Mouse (Mus musculus) G1E (cell line): ENCODE measurements around the gene Rtel1. TPM values are rescaled to one million over a fixed set of nuclear protein-coding genes. Genes with fewer than 3 reads are reported as not detected.

Experiments used
- ATAC-seq: 2 replicates; pipeline ENCODE4 v1.8.0; 2016; ENCODE audit warnings: mild to moderate bottlenecking; ENCODE audit not compliant: insufficient number of reproducible peaks, poor library complexity, low FRiP score, severe bottlenecking; ENCODE audit errors: extremely low read depth
- DNase-seq: peaks from one replicate; pipeline ENCODE4 v3.0.0; 2012; ENCODE audit warnings: low spot score
- H3K27me3 ChIP-seq: 2 replicates; pipeline ENCODE4 v1.6.1; 2012; ENCODE audit warnings: mild to moderate bottlenecking, low read length, inconsistent platforms; ENCODE audit not compliant: insufficient read depth
- H3K36me3 ChIP-seq: replicated peaks from 2 replicates; pipeline ENCODE3; 2012; ENCODE audit warnings: mild to moderate bottlenecking, inconsistent platforms
- H3K4me1 ChIP-seq: 2 replicates; pipeline ENCODE4 v1.6.1; 2012; ENCODE audit warnings: low read depth, low read length, inconsistent platforms, mixed read lengths; ENCODE audit not compliant: insufficient read depth
- H3K4me3 ChIP-seq: 2 replicates; pipeline ENCODE4 v1.5.1; 2012; ENCODE audit warnings: low read depth, mild to moderate bottlenecking, inconsistent platforms, low read length, moderate library complexity, mixed read lengths
- H3K9me3 ChIP-seq: replicated peaks from 2 replicates; pipeline ENCODE4 v1.6.1; 2012; ENCODE audit warnings: inconsistent platforms
- CTCF ChIP-seq: IDR thresholded peaks from 2 replicates; pipeline ENCODE4 v1.5.1; 2012; ENCODE audit warnings: low read depth, low read length, inconsistent platforms, mixed read lengths
- GATA1 ChIP-seq: IDR thresholded peaks from 2 replicates; pipeline ENCODE4 v1.6.1; 2012; ENCODE audit warnings: borderline replicate concordance, low read length, inconsistent platforms, mixed read lengths
- GATA2 ChIP-seq: IDR thresholded peaks from 2 replicates; pipeline ENCODE4 v1.6.1; 2012; ENCODE audit warnings: low read depth, low read length, inconsistent platforms, borderline replicate concordance
- POLR2AphosphoS5 ChIP-seq: IDR thresholded peaks from 2 replicates; pipeline ENCODE4 v1.6.1; 2012; ENCODE audit warnings: low read depth, low read length, inconsistent platforms; ENCODE audit not compliant: insufficient replicate concordance
- TAL1 ChIP-seq: conservative IDR thresholded peaks from 2 replicates; pipeline ENCODE4 v1.6.1; 2012; ENCODE audit warnings: low read depth, low read length, inconsistent platforms, mixed read lengths
- polyA plus RNA-seq: library from polyadenylated mRNA; stranded (reverse); fragments of >175 nt; gene quantifications from 2 replicates; pipeline ENCODE4 v1.2.3, GENCODE M21; 2012
- total RNA-seq, 2 experiments: library from RNA; stranded (forward) in 1 of 2; stranded (reverse) in 1 of 2; fragments of 200-1000 nt in 1 of 2; fragments of >200 nt in 1 of 2; fragmentation: Nextera tagmentation in 1 of 2; gene quantifications; 2 replicates each; pipeline ENCODE4 v1.2.3; 2014 to 2017

Gene Rtel1
- total and polyA plus RNA-seq, 3 experiments: 24.5 to 79.8 (median 59.2) TPM

DNA sequence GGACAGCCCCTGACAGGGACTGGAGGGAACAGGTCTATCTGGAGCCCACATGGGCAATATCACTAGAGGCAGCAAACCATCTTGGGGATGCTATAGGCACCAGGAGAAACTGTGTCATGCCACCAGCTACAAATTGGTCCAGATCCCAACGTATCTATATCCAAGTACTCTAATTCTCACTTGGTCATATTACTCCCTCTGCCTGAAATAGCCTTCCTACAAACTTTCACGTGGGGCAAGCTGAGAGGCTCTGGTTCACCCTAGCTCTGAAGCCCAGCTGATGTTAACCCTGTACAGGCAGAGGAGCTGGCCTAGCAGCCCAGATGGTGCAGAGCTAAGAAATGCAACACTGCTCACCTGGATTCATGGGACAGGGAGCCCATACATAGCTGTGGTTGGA is 72.0 kb downstream of the Rtel1 start:
- ATAC-seq: no peak
- peaks cover 11% of the 10 kb centered on the region for H3K27me3 ChIP-seq
- H3K36me3 ChIP-seq: peaks cover 19% of the 10 kb centered on the region
- TF ChIP-seq TAL1: no peak
- TF ChIP-seq POLR2AphosphoS5: no peak
- TF ChIP-seq GATA2: no peak
- TF ChIP-seq GATA1: no peak
- H3K9me3 ChIP-seq: no peaks in the 10 kb centered on the region
- no peak for DNase-seq
- H3K4me1 ChIP-seq: no peaks in the 10 kb centered on the region
- no peak overlapping the region for H3K4me3 ChIP-seq

DNA sequence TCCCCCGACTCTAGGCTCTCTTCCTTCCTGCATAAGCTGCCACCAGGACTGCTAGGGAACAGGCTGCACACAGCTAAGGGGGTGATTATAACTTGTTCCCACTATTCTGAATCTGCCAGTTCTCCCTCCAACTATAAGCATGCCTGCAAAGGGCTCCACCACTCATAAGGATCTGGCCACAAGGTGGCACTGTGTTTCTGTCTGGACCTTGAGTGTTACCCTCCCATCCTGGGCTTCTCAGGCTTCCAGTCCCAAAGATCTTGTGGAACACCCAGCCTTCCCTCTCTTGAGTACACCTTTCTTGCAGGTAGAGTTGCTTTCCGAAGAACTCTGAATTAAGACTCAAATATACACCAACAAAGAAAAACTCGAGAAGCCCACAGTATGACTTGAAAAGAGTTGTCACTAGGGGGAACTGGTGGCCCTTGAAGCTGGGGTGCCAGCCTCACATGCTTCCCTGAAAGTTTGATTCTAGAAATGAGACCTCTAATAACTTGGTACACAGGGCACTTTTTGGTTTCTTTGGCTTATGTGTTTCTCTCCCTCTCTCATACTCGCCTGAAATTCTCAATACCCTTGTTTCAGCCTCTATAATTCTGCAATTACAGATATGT is 73.2 kb downstream of the Rtel1 start:
- Histone ChIP-seq H3K4me3 (no peak overlapping the region), H3K27me3 (peaks cover 16% of the 10 kb centered on the region), H3K9me3 (no peaks in the 10 kb centered on the region), H3K36me3 (peaks cover 9% of the 10 kb centered on the region), H3K4me1 (no peaks in the 10 kb centered on the region)
- TF ChIP-seq CTCF: peak; percentile 73
- TF ChIP-seq TAL1: no peak
- ATAC-seq: peak; percentile 54; the same call in 1 of the 2 replicates
- peak; percentile 74 for DNase-seq

- Histone ChIP-seq H3K9me3 (no peaks in the 10 kb centered on the region), H3K4me3 (no peak overlapping the region), H3K36me3 (peaks cover 6% of the 10 kb centered on the region), H3K4me1 (no peaks in the 10 kb centered on the region), H3K27me3 (peaks cover 16% of the 10 kb centered on the region)
- TF ChIP-seq GATA1: no peak
- no peak for TF ChIP-seq CTCF
- TF ChIP-seq TAL1: no peak
- no peak for TF ChIP-seq POLR2AphosphoS5
- TF ChIP-seq GATA2: no peak
- no peak for ATAC-seq
- DNase-seq: no peak
These were observed 74.5 kb downstream of the Rtel1 start for GRCm38 (mm10) chr2:181394086-181394485.

- Histone ChIP-seq H3K36me3 (no peaks in the 10 kb centered on the region), H3K9me3 (no peaks in the 10 kb centered on the region), H3K27me3 (peaks cover 16% of the 10 kb centered on the region), H3K4me1 (no peaks in the 10 kb centered on the region), H3K4me3 (no peak overlapping the region)
- no peak for ATAC-seq
- DNase-seq: no peak
- TF ChIP-seq CTCF: no peak
- TF ChIP-seq GATA1: no peak
These were observed 77.7 kb downstream of the Rtel1 start for GRCm38 (mm10) chr2:181397207-181397761.

DNA sequence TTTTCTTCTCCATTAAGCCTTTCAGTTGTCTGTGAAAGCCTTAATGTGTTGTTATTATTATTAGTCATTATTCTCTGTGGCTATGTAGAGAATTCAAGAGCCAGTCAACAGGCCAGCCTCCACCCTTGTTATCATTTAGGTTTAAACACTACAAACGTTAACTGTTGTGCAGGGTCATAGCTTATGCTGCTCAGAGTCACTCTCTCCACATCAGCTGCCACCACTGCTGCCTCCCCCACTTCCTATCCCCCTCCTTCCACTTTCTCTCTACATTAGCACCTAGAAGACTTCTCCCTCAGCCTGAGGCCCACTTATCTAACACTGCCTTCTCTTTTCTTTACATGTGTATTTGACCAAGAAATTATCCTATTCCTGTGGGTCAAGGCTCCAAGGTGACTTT is 82.0 kb downstream of the Rtel1 start:
- no peak for TF ChIP-seq CTCF
- no peak for TF ChIP-seq GATA1
- TF ChIP-seq GATA2: no peak
- no peak for TF ChIP-seq TAL1
- TF ChIP-seq POLR2AphosphoS5: no peak
- no peak for ATAC-seq
- Histone ChIP-seq H3K27me3 (peaks cover 19% of the 10 kb centered on the region; the same call in 1 of the 2 replicates), H3K4me1 (no peaks in the 10 kb centered on the region), H3K36me3 (no peaks in the 10 kb centered on the region), H3K9me3 (no peaks in the 10 kb centered on the region), H3K4me3 (no peak overlapping the region)
- no peak for DNase-seq

DNA sequence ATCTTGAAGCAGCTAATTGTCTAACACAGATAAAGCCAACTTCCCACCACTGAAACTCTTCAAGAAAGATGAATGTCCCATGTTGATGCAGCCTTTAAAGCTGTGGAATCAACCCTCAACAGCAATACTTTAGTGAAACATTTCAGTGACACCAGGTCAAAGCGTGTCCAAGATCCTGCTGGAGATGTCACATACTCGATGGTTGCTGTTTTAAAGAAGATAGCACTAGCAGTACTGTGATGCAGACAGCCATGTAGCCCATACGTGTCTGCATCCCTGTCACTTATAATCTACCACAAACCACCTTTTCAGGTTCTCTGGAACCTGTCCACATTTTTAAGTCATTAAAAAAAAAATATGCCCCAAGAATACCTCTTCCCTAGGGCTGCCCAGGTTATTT is 84.2 kb downstream of the Rtel1 start:
- ATAC-seq: no peak
- H3K4me3 ChIP-seq: no peak overlapping the region
- TF ChIP-seq TAL1 (no peak), POLR2AphosphoS5 (no peak)
- H3K4me1 ChIP-seq: no peaks in the 10 kb centered on the region
- no peaks in the 10 kb centered on the region for H3K36me3 ChIP-seq
- no peaks in the 10 kb centered on the region for H3K9me3 ChIP-seq
- DNase-seq: no peak
- peaks cover 15% of the 10 kb centered on the region; the same call in 1 of the 2 replicates for H3K27me3 ChIP-seq

Other genes with a start within 250 kb of the Rtel1 start
- gene Kcnq2, start 184.4 kb upstream of the Rtel1 start, total RNA-seq (2014; fragmentation: Nextera tagmentation): 1.6 TPM in 1 of 2 replicates, not detected in the other
- gene Kcnq2, start 184.4 kb upstream of the Rtel1 start, total RNA-seq (2017): 0.23 and 0.44 TPM in 2 replicates
- not detected in 2 replicates for gene Kcnq2, start 184.4 kb upstream of the Rtel1 start, polyA plus RNA-seq
- gene Eef1a2, start 162.7 kb upstream of the Rtel1 start, total RNA-seq (2014; fragmentation: Nextera tagmentation): not detected in 2 replicates
- 0.05 TPM in 1 of 2 replicates, not detected in the other for gene Eef1a2, start 162.7 kb upstream of the Rtel1 start, total RNA-seq (2017)
- gene Eef1a2, start 162.7 kb upstream of the Rtel1 start, polyA plus RNA-seq: not detected in 2 replicates
- 148 and 153 TPM in 2 replicates for gene Ppdpf, start 132.5 kb upstream of the Rtel1 start, total RNA-seq (2014; fragmentation: Nextera tagmentation)
- 58.4 and 74.0 TPM in 2 replicates for gene Ppdpf, start 132.5 kb upstream of the Rtel1 start, total RNA-seq (2017)
- 143 and 210 TPM in 2 replicates for gene Ppdpf, start 132.5 kb upstream of the Rtel1 start, polyA plus RNA-seq
- gene Ptk6, start 117.0 kb upstream of the Rtel1 start, total RNA-seq (2014; fragmentation: Nextera tagmentation): not detected in 2 replicates
- gene Ptk6, start 117.0 kb upstream of the Rtel1 start, total RNA-seq (2017): 0.22 TPM in 1 of 2 replicates, not detected in the other
- gene Ptk6, start 117.0 kb upstream of the Rtel1 start, polyA plus RNA-seq: not detected in 2 replicates
- gene Srms, start 106.6 kb upstream of the Rtel1 start, total RNA-seq (2014; fragmentation: Nextera tagmentation): 0.30 TPM in 1 of 2 replicates, not detected in the other
- gene Srms, start 106.6 kb upstream of the Rtel1 start, total RNA-seq (2017): 0.06 TPM in 1 of 2 replicates, not detected in the other
- gene Srms, start 106.6 kb upstream of the Rtel1 start, polyA plus RNA-seq: not detected in 2 replicates
- gene Fndc11, start 99.7 kb upstream of the Rtel1 start, total RNA-seq (2014; fragmentation: Nextera tagmentation): not detected in 2 replicates
- gene Fndc11, start 99.7 kb upstream of the Rtel1 start, total RNA-seq (2017): 0.23 TPM in 1 of 2 replicates, not detected in the other
- not detected in 2 replicates for gene Fndc11, start 99.7 kb upstream of the Rtel1 start, polyA plus RNA-seq
- 23.8 and 24.3 TPM in 2 replicates for gene Helz2, start 77.7 kb upstream of the Rtel1 start, total RNA-seq (2014; fragmentation: Nextera tagmentation)
- 12.4 and 13.6 TPM in 2 replicates for gene Helz2, start 77.7 kb upstream of the Rtel1 start, total RNA-seq (2017)
- gene Helz2, start 77.7 kb upstream of the Rtel1 start, polyA plus RNA-seq: 11.6 and 13.4 TPM in 2 replicates
- gene Gmeb2, start 31.7 kb upstream of the Rtel1 start, total RNA-seq (2014; fragmentation: Nextera tagmentation): 40.8 and 50.0 TPM in 2 replicates
- gene Gmeb2, start 31.7 kb upstream of the Rtel1 start, total RNA-seq (2017): 12.8 and 15.6 TPM in 2 replicates
- gene Gmeb2, start 31.7 kb upstream of the Rtel1 start, polyA plus RNA-seq: 12.2 and 18.1 TPM in 2 replicates
- not detected in 2 replicates for gene Stmn3, start 5.2 kb upstream of the Rtel1 start, total RNA-seq (2014; fragmentation: Nextera tagmentation)
- not detected in 2 replicates for gene Stmn3, start 5.2 kb upstream of the Rtel1 start, total RNA-seq (2017)
- gene Stmn3, start 5.2 kb upstream of the Rtel1 start, polyA plus RNA-seq: not detected in 2 replicates
- 22.2 and 22.3 TPM in 2 replicates for gene Zgpat, start 45.2 kb downstream of the Rtel1 start, total RNA-seq (2014; fragmentation: Nextera tagmentation)
- 40.0 and 40.5 TPM in 2 replicates for gene Zgpat, start 45.2 kb downstream of the Rtel1 start, total RNA-seq (2017)
- gene Zgpat, start 45.2 kb downstream of the Rtel1 start, polyA plus RNA-seq: 26.0 and 28.1 TPM in 2 replicates
- gene Arfrp1, start 45.7 kb downstream of the Rtel1 start, total RNA-seq (2014; fragmentation: Nextera tagmentation): 32.8 and 35.0 TPM in 2 replicates
- 28.5 and 32.1 TPM in 2 replicates for gene Arfrp1, start 45.7 kb downstream of the Rtel1 start, total RNA-seq (2017)
- 17.5 and 25.0 TPM in 2 replicates for gene Arfrp1, start 45.7 kb downstream of the Rtel1 start, polyA plus RNA-seq
- 13.8 and 16.1 TPM in 2 replicates for gene Lime1, start 60.3 kb downstream of the Rtel1 start, total RNA-seq (2014; fragmentation: Nextera tagmentation)
- 15.3 and 18.9 TPM in 2 replicates for gene Lime1, start 60.3 kb downstream of the Rtel1 start, total RNA-seq (2017)
- gene Lime1, start 60.3 kb downstream of the Rtel1 start, polyA plus RNA-seq: 23.9 and 29.9 TPM in 2 replicates
- gene Zbtb46, start 139.7 kb downstream of the Rtel1 start, total RNA-seq (2014; fragmentation: Nextera tagmentation): not detected in 2 replicates
- 0.23 and 0.66 TPM in 2 replicates for gene Zbtb46, start 139.7 kb downstream of the Rtel1 start, total RNA-seq (2017)
- 0.04 TPM in 1 of 2 replicates, not detected in the other for gene Zbtb46, start 139.7 kb downstream of the Rtel1 start, polyA plus RNA-seq
- gene Abhd16b, start 173.5 kb downstream of the Rtel1 start, total RNA-seq (2014; fragmentation: Nextera tagmentation): not detected in 2 replicates
- not detected in 2 replicates for gene Abhd16b, start 173.5 kb downstream of the Rtel1 start, total RNA-seq (2017)
- gene Abhd16b, start 173.5 kb downstream of the Rtel1 start, polyA plus RNA-seq: not detected in 2 replicates
- gene Tpd52l2, start 177.4 kb downstream of the Rtel1 start, total RNA-seq (2014; fragmentation: Nextera tagmentation): 56.4 and 65.2 TPM in 2 replicates
- 87.1 and 89.2 TPM in 2 replicates for gene Tpd52l2, start 177.4 kb downstream of the Rtel1 start, total RNA-seq (2017)
- gene Tpd52l2, start 177.4 kb downstream of the Rtel1 start, polyA plus RNA-seq: 45.3 and 47.1 TPM in 2 replicates
- 41.9 and 46.4 TPM in 2 replicates for gene Dnajc5, start 200.7 kb downstream of the Rtel1 start, total RNA-seq (2014; fragmentation: Nextera tagmentation)
- gene Dnajc5, start 200.7 kb downstream of the Rtel1 start, total RNA-seq (2017): 49.5 and 52.7 TPM in 2 replicates
- 34.3 and 34.8 TPM in 2 replicates for gene Dnajc5, start 200.7 kb downstream of the Rtel1 start, polyA plus RNA-seq